Mouse (Mus musculus) yolk sac, embryonic 10.5 days (tissue): ENCODE results near the gene Babam2.
"Not testable (repeated sequence)": the region's sequence is repeated elsewhere in the genome, so short reads cannot be mapped to it uniquely, and the experiment has no call there.

Experiments
- DNase-seq: peaks from one replicate; pipeline ENCODE4 v3.0.0-alpha.2; 2017; ENCODE audit warnings: low spot score

The Babam2 gene

DNA sequence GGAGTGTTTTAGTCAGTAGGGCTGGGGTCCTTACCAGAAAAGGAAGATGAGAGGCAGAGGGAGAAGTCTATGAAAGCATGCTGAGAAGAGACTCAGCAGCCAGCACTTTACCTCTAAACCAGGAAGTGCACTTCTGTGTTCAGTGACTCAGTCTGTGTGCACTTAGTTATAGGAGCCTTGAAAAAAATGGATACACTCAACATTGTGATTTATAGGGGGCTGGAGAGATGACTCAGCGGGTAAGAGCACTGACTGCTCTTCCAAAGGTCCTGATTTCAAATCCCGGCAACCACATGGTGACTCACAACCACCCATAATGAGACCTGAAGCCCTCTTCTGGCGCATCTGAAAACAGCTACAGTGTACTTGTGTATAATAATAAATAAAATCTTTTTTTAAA lies 238.5 kb downstream of the Babam2 start:
- no peak for DNase-seq

DNA sequence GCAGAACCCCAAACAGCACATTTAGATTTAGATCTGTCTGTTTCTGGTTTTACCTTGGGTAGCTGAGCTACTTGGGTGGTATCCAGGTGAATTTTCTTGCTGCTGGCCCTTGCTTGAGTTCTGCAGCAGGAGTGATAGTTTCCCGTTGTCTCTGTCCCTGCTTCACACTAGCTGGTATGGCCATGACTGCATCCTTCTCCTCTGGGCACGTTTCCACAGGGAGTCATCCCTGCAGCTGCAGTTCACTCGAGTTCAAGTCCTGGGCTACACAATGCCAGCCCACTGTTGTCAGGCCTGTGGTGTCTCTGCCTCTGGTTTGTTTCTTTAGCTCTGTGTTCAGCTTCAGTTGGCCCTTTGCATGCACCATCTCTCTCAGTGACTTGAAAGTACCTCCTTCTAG lies 239.0 kb downstream of the Babam2 start:
- no peak for DNase-seq

DNA sequence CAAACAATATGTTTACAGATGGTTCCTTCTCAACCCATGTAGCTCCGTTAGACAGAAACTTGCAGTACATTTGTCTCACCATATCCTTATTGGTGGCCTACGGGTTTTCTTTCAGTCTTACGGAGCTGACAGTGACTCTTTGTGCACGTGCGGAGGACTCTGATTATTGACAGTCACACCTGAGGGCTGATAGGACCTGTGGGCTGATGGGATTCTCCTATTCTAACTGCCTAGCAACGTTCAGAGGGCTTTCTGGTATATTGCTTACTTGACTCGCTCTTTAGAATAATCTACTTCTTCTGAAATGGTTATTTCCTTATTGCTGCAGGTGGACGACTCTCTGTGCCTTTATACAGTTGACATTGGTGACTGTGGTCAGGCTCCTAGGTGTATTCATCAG lies 243.4 kb downstream of the Babam2 start:
- DNase-seq: no peak

DNA sequence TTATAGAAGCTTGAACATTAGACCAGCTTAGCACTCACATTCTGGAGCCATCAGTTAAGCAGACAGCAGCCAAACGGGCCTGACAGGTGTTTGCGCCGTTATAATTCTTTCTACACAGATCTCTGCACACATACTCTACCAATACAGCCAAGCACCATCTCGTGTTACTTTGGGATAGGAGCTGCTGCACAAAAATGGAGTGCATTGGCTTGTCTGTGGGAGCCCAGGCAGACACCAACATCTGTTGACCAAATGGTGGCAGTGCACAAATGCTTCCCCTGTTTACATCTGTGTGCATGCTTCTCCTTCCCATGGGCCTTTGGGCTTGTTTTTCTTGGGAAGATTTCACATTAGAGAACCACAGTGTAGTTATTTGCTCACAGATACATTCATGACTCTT lies 249.7 kb downstream of the Babam2 start:
- DNase-seq: no peak

DNA sequence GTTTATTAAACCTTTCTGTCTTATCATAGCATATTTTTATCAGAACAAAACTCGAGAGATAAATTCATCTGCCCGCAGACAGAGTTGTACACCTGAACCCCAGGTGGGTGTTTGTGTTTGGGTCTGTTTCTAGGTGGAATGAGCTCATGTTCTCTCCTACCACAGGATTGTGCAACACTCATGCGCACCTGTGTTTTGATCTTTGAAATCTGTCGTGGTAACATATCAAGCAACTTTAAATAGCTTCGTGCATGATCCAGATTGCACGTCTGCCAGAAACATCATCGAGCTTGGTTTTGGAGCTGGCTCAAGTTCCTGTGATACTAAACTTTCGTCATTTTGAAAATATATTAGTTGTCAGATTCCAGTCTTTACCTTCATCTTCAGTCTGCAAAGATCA lies 251.9 kb downstream of the Babam2 start:
- no peak for DNase-seq

DNA sequence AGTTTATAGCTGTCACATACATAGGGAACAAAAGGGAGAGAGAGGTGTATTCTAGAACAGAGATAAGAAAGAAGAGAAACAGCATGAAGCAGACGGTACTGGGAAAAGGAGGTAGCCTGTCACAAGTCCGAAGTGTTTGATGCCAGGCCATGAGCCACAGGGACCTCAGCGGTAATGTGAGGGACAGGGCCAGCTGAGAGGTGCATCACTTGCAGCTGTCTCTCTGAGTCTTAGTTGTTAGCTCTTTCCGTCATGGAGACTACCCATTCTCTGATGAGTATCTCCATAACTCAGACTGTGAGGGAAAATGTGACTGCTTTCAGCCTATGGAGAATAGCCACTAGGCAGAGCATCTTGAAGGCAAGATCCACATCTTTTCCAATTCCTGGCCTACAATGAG lies 253.0 kb downstream of the Babam2 start:
- DNase-seq: no peak

DNA sequence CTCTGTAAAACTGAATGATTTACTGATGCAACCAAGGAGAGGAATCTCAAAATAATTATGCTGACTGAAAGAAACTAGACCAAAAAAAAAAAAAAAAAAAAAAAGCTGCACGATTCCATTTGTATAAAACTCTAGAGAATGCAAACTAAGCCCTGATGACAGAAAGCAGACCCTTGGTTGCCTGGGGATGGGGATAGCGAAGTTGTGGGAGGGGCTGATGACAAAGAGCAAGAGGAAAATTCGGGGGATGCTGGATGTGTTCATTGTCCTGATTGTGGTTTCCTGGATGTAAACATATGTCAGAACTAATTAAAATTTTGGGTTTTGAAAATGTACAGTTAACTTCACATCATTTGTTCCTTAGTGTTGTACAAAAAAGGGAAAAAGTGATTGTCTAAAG lies 257.7 kb downstream of the Babam2 start:
- DNase-seq: no peak

DNA sequence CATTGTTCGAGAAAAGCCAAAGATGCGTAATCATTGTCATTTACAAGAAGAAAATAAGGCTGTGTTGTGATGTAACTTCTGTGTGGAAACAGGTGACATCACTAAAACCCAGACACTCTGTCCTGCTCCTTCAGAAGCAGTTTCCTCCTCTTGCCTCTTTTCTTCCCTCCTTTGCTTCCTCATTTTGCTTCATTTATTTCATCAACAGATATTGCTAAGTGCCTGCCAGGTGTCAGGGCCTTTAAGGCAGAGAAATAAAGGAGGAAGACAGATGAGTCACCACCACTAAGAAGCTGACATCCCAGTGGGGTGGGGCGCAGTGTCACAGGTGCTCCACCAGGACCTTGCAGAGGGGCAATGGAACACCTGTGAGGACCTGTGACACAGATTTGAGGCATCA lies 258.9 kb downstream of the Babam2 start:
- DNase-seq: no peak

DNA sequence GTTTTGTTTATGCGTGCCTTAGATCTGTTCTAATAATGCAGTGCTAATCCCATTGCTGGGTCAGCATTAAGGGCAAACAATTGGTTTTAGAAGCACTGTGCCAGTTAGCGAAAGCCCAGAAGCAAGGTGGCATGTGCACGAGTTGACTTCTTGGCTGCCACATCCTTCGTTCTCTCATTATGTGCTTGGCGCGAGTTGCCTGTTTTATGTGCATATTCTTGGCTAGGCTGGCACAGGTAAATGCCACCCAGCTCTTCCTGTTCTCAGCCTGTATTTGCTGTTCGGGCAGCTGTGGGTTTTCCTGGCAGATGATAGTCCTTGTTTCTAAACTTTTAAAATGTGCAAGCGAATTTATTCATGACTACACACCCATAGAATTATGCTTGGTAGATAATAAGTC lies 262.4 kb downstream of the Babam2 start:
- DNase-seq: no peak

DNA sequence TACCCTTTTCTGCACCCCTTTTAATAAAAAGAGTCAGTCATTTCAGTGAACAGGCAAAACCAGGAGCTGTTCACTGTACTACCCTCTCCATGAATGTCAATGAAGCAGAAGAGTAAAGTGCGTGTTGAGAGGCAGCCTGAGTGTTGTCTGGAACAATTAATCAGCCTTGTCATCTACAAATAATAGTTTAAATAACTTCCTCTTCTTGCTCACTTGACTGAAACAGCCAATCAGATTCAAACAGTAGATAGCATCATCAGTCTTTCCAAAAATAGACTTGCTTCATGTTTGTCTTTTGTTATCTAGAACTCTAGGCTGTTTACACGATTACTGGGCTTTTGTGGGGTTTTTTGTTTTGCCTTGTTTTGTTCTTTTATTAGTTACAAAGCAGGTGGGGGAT lies 263.9 kb downstream of the Babam2 start:
- DNase-seq: no peak

DNA sequence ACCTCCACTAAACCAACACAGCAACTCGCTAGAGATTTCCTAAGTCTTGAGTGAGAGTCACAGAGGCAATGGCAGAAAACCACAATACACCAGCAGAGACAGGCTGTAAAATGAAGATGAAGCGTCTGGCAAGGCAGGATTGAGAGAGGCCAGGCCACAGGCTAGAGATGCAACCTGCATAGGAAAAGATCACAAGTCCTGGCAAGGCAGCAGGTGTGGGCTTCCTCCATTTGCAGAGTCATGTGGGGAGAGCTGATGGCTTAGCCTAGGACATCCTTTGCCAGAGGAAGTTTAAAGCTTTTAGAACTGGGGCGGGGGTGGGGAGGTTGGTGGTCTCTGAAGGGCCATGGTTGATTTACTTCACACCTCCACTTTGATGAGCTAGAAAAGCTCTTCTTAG lies 264.9 kb downstream of the Babam2 start:
- DNase-seq: no peak

DNA sequence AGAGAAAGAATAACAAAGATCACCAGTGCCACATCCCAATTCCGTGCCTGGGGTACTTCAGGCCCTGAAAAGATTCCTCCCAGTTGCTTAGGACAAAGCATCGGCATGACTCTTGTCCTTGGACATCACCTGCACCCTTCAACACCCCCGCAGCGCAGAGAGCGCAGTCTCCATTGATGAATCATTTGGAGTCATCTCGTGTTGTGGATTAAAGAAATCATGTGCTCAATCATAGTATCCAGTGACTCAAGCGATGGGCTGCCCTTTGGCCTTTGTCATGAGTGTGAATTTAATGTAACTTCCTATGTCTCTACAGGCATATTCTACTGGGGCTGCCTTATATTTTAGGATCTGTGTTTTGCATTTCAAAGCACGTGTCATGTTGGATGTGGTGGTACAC lies 265.9 kb downstream of the Babam2 start:
- no peak for DNase-seq

DNA sequence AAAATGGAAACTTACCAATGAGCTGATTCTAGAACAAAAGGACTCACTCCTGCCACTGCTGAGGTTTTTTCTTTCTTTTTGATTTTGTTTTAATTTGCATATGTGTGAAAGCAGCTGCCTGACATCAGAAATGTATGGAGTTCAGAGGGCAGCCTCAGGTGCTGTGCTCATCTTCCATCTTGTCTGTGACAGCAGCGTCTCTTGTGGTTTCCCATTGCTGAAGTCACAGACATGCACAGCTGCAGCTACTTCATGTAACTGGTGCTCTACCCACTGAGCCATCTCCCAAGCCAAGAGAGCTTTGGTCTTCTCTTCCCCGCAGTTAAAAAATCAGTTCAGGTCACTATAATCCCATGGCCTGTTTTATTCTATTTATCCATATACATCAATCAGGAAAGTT lies 266.4 kb downstream of the Babam2 start:
- no peak for DNase-seq

DNA sequence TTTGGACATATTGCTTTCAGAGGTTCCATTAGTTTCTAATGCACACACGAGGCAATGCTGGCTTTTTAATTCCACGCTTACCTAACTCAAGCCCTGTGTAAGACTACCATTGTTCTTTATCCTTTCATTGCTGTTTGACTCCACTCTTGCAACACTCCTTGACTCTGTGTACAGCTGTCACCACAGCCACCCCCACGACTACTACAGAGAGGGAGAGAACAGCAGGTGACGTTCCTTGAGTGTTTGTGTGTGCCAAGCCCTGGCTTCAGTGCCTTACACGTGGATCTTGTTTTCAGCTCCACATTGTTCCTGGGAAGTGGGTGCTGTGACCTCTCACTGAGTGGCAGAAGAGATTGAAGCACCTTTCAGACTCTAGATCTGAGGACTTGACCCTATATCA lies 269.3 kb downstream of the Babam2 start:
- DNase-seq: peak; percentile 13

DNA sequence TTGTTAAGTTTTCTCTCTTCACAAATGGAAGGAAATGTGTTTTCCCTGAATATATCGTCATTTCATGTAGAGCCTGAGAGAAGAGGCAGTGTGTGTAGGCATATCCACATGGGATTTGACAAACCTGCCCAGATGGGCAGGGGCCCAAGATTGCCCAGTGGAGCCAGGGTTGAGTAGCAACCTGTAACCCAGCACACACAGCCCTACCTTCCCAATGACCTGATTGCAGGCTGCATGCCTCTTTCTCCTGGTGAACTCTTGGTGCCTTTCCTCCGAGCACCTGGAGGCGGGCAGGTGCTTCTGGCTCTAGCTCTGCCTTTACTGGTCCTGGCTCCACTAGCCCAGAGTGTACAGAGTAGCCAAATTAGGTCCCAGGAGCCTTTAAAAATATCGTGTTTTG lies 270.0 kb downstream of the Babam2 start:
- no peak for DNase-seq

DNA sequence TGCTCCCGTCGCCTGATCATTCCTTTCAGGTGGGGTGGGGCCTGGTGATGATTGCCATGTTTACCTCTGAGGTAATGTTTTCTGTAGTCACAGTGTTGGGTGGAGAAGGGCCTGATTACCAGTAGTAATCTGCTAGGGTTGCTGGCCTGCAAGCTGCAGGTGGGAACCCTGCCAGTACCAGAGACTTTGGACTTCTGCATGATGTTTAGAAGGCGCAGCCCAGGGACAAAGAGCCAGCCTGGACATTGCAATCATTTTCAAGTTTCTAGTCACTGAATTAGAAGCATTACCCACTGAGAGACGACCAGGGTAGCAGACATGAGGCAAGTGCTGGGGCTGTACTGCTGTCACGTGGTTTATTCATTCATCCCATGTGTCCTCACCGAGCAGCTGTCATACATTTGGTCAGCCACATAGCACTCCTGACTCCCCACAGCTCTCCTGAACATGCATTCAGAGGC lies 270.6 kb downstream of the Babam2 start:
- peak; percentile 68 for DNase-seq

DNA sequence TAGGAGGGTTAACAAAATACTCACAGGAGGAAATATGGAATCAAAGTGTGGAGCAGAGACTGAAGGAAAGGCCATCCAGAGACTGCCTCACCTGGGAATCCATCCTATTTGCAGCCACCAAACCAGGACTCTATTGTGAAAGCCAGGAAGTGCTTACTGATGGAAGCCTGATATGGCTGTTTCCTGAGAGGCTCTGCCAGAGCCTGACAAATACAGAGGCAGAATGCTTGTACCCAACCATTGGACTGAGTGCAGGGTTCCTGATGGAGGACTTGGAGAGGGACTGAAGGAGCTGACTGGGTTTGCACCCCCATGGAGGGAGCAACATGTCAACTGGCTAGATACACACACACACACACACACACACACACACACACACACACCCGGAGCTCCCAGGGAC lies 274.9 kb downstream of the Babam2 start:
- not testable (repeated sequence) for DNase-seq

DNA sequence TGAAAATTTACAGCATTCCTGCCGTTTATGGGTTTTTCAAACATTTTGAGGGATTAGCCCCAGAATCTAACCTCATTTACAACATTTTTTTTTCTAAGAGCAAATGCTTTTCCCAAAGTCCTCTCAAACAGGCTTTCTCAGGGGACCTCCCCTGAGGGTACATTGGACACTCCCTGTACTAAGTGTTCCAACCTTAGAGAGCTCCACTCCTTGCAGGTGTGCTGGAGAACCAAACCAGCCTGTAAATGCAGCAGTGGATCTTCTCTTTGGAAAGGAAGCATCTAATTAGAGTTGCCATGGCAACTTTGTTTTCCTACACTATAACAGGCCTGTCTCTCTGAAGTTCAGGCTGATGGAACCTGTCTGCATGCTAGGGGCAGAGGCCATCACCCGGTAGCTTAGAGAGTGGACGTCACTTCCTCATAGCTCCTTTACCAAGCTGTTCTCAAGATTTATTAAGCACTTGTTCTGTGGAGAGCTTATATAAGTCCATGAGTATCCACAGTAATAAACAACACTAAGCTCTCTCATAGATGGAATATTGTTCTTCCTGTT lies 277.2 kb downstream of the Babam2 start:
- DNase-seq: no peak

DNA sequence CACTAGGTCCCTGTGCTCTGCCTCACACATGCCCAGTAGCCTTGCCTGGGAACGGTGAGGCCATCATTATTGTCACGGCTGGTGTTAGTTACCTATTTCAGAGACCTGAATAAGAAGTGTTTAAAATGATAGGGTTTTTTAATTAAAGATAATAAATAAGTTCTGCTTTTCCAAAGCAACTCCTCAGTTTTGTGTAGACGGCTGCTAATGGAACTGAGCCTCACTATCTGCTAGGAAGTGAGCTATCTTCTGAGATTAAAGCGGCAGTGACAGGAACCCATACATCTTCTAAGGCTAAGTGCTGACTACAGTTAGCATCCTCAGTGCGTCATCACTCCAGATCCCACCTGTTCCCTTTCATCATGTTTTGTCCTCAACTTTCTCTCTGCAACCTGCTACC lies 284.6 kb downstream of the Babam2 start:
- no peak for DNase-seq

DNA sequence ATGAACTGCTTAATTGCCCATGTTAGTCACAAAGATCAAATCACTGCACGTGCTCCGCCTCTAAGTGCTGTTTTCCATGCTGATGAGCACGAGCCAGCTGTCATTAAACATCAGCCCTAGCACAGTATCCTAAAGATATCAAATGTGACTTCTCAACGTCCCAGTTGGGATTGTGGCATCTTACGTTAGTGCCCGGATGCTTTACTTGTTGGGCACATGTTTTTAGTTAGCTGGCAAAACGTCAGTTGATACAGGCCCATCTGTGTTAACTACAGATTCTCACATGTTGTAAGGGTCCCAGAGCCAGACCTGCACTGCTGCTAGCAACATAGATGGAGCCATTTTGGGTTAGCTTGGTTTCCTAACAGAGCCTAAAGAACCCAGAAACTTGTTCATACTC lies 285.7 kb downstream of the Babam2 start:
- no peak for DNase-seq

DNA sequence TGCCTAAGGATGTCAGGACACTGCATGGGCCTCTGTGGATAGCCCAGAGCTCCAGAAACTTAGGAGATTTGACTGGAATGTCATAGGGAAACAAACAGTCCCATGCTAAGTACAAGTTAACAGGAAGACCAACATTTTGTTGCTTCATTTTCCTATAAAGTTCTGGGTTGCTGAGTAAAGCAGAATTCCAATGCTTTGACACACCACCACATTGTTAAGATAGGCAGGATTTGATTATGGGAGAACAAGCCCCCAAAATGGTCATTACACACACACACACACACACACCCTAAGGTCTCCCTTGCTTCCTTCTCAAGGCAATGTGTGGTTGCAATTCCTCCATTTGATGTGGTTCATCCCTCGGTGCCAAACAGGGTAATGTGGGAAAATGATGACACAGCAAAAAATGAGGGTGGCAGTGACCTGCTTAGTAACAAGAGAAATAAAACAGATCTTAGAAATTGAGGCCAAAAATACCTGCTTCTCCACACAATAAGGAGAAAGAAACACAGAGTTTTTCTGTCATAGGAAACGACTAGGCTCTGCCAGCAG lies 286.4 kb downstream of the Babam2 start:
- no peak for DNase-seq

DNA sequence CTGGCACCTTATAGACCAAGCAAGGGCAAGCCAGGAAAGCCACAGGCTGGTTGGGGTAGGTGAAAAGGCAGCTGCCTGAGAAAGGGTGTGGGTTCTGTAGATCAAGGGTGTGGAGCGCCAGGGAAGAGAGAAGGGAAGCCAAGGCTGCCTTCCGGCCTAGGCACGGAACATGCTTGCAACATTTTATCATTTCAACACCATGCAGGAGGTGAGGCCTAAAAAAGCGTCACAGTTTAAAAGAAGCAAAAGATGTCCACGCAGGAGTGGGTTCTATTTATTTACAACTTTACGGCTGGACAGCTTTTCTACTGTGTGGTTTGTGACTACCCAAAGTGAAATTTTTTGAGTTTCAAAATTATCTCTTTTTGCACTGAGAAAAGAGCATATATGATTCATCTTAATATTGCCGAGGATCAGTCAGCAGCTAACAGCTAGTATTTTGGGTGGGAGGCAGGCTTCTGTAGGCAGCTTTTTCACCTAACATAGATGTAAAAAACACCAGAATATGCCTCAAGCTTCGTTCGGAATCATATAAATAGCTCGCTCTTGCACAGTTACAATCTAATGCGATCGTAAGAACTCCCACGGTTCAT lies 287.0 kb downstream of the Babam2 start:
- no peak for DNase-seq

DNA sequence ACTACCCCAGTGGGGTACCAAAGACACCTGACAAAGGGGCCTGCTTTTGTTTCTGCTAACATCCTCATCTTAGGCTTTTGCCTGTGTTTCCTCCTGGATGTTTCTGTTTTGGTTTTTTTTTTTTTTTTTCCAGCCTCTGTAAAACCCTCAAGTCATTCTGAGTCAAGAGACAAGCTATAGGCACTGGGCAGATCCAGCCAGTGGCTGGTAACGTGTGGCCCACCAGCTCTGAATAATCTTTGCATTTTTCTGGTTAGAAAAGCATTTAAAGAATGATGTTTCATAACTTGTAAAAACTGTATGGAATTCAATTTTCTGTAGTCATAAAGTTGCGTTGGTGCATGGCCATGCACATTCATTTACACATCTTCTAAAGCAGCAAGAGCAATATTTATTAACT lies 287.5 kb downstream of the Babam2 start:
- DNase-seq: no peak
